Mouse (Mus musculus) bone marrow macrophage, adult 2 months (primary cell): ENCODE data around the gene Terb1.

Source experiments
- CTCF ChIP-seq: IDR thresholded peaks from 2 replicates; pipeline ENCODE4 v1.5.1; 2012; ENCODE audit warnings: low read depth, mild to moderate bottlenecking, low read length, moderate library complexity
- POLR2A ChIP-seq: IDR thresholded peaks from 2 replicates; pipeline ENCODE4 v1.6.1; 2012; ENCODE audit warnings: mild to moderate bottlenecking, low read depth, low read length, borderline replicate concordance

- TF ChIP-seq POLR2A (no peak), CTCF (no peak)
These were observed 77.1 kb downstream of the Terb1 start for GRCm38 (mm10) chr8:104432656-104433055.
